Mouse (Mus musculus) liver, embryonic 12.5 days (tissue): ENCODE results near the gene Macrod1. TPM values are rescaled to one million over a fixed set of nuclear protein-coding genes. Genes with fewer than 3 reads are reported as not detected.

ENCODE experiments used
- ATAC-seq: fragments of 200-750 bp; cut with Nextera tagmentation; 2 replicates; pipeline ENCODE4 v1.8.0; 2017; ENCODE audit warnings: moderate number of reproducible peaks, mild to moderate bottlenecking, moderate library complexity
- H3K27ac ChIP-seq: fragments of 300-500 bp; sonication (generic); 2 replicates; pipeline ENCODE4 v1.5.1; 2016; ENCODE audit warnings: mild to moderate bottlenecking
- H3K27me3 ChIP-seq: fragments of 300-500 bp; sonication (generic); replicated peaks from 2 replicates; pipeline ENCODE4 v1.6.1; 2016; ENCODE audit warnings: mild to moderate bottlenecking, moderate library complexity
- H3K36me3 ChIP-seq: fragments of 300-500 bp; sonication (generic); 2 replicates; pipeline ENCODE4 v1.6.1; 2016; ENCODE audit warnings: mild to moderate bottlenecking, moderate library complexity
- H3K4me1 ChIP-seq: fragments of 300-500 bp; sonication (generic); 2 replicates; pipeline ENCODE4 v1.6.1; 2016
- H3K4me2 ChIP-seq: fragments of 300-500 bp; sonication (generic); 2 replicates; pipeline ENCODE4 v1.6.1; 2016; ENCODE audit warnings: mild to moderate bottlenecking, moderate library complexity
- H3K4me3 ChIP-seq: fragments of 300-500 bp; sonication (generic); 2 replicates; pipeline ENCODE4 v1.5.1; 2016; ENCODE audit warnings: mild to moderate bottlenecking, moderate library complexity
- H3K9ac ChIP-seq: fragments of 300-500 bp; sonication (generic); 2 replicates; pipeline ENCODE4 v1.6.1; 2016; ENCODE audit warnings: mild to moderate bottlenecking, moderate library complexity
- H3K9me3 ChIP-seq: fragments of 300-500 bp; sonication (generic); replicated peaks from 2 replicates; pipeline ENCODE4 v1.6.1; 2016; ENCODE audit warnings: mild to moderate bottlenecking, moderate library complexity
- WGBS: fragments of 180-500 bp; shearing (Covaris S2); methylation state at CpG from one replicate; pipeline ENCODE4 v1.1.7; 2016; ENCODE audit not compliant: insufficient replicate concordance; 5-methylcytosine and 5-hydroxymethylcytosine counted together
- polyA plus RNA-seq: library from polyadenylated mRNA; unstranded; fragments of >200 nt; fragmentation: Nextera tagmentation; extraction: Ambion mirVana; gene quantifications from 2 replicates; pipeline ENCODE4 v1.2.1, GENCODE M21; 2016

Gene Macrod1
- polyA plus RNA-seq, 1 experiment from 2014 or later, result 7.6 TPM

- peaks cover 34% of the 10 kb centered on the region for H3K4me1 ChIP-seq
- H3K4me2 ChIP-seq, result no peak overlapping the region
- no peaks in the 10 kb centered on the region for H3K36me3 ChIP-seq
- no peak for ATAC-seq
- H3K9ac ChIP-seq, result no peak overlapping the region
- H3K27ac ChIP-seq, result no peak overlapping the region
- no peaks in the 10 kb centered on the region for H3K9me3 ChIP-seq
- no peak overlapping the region for H3K4me3 ChIP-seq
- peaks cover 9% of the 10 kb centered on the region for H3K27me3 ChIP-seq
- WGBS, result 39% methylated on average over 5 of the region's 5 CpGs
These were observed 53.5 kb downstream of the Macrod1 start for GRCm38 (mm10) chr19:7110097-7110496.

GRCm38 (mm10) chr19:7110875-7111274, 54.3 kb downstream of the Macrod1 start:
- Histone ChIP-seq H3K36me3 (no peaks in the 10 kb centered on the region), H3K9me3 (no peaks in the 10 kb centered on the region), H3K4me2 (no peak overlapping the region), H3K27ac (no peak overlapping the region), H3K9ac (no peak overlapping the region), H3K27me3 (0 out of 2 replicates have a peak, but pooled peaks cover 4% of the 10 kb centered on the region), H3K4me3 (no peak overlapping the region), H3K4me1 (peaks cover 42% of the 10 kb centered on the region)
- no peak for ATAC-seq
- 65% methylated on average over 6 of the region's 6 CpGs for WGBS

- H3K9ac ChIP-seq, result no peak overlapping the region
- no peak for ATAC-seq
- no peak overlapping the region for H3K27ac ChIP-seq
- H3K27me3 ChIP-seq, result 0 out of 2 replicates have a peak, but pooled peaks cover 4% of the 10 kb centered on the region
- H3K4me1 ChIP-seq, result peaks cover 46% of the 10 kb centered on the region
- no peaks in the 10 kb centered on the region for H3K36me3 ChIP-seq
- 78% methylated on average over 6 of the region's 6 CpGs for WGBS
- H3K4me3 ChIP-seq, result no peak overlapping the region
- no peak overlapping the region for H3K4me2 ChIP-seq
- H3K9me3 ChIP-seq, result no peaks in the 10 kb centered on the region
These were observed 54.7 kb downstream of the Macrod1 start for GRCm38 (mm10) chr19:7111309-7111708.

GRCm38 (mm10) chr19:7111710-7112109, 55.1 kb downstream of the Macrod1 start:
- ATAC-seq, result no peak
- Histone ChIP-seq H3K27me3 (0 out of 2 replicates have a peak, but pooled peaks cover 4% of the 10 kb centered on the region), H3K27ac (no peak overlapping the region), H3K4me1 (peaks cover 50% of the 10 kb centered on the region), H3K4me2 (no peak overlapping the region), H3K9me3 (no peaks in the 10 kb centered on the region), H3K36me3 (no peaks in the 10 kb centered on the region), H3K4me3 (no peak overlapping the region), H3K9ac (no peak overlapping the region)
- WGBS, result 74% methylated on average over 4 of the region's 4 CpGs

- 0 out of 2 replicates have a peak, but pooled peaks cover 4% of the 10 kb centered on the region for H3K27me3 ChIP-seq
- WGBS, result 75% methylated on average over 3 of the region's 3 CpGs
- H3K4me3 ChIP-seq, result no peak overlapping the region
- no peak for ATAC-seq
- no peak overlapping the region for H3K27ac ChIP-seq
- no peaks in the 10 kb centered on the region for H3K9me3 ChIP-seq
- no peak overlapping the region for H3K9ac ChIP-seq
- H3K4me2 ChIP-seq, result no peak overlapping the region
- no peaks in the 10 kb centered on the region for H3K36me3 ChIP-seq
- H3K4me1 ChIP-seq, result peaks cover 59% of the 10 kb centered on the region
These were observed 56.0 kb downstream of the Macrod1 start for GRCm38 (mm10) chr19:7112628-7113027.

GRCm38 (mm10) chr19:7113574-7113973, 57.0 kb downstream of the Macrod1 start:
- no peak overlapping the region for H3K4me3 ChIP-seq
- no peak overlapping the region for H3K27ac ChIP-seq
- 66% methylated on average over 14 of the region's 14 CpGs for WGBS
- H3K36me3 ChIP-seq, result no peaks in the 10 kb centered on the region
- 0 out of 2 replicates have a peak, but pooled peaks cover 4% of the 10 kb centered on the region for H3K27me3 ChIP-seq
- no peak overlapping the region for H3K4me2 ChIP-seq
- no peak overlapping the region for H3K9ac ChIP-seq
- no peaks in the 10 kb centered on the region for H3K9me3 ChIP-seq
- ATAC-seq, result no peak
- H3K4me1 ChIP-seq, result peaks cover 69% of the 10 kb centered on the region

- Histone ChIP-seq H3K27ac (peak overlapping the region; percentile 89), H3K27me3 (no peaks in the 10 kb centered on the region), H3K4me2 (peak overlapping the region; percentile 65), H3K4me3 (no peak overlapping the region), H3K9ac (peak overlapping the region; percentile 66; the same call in 1 of the 2 replicates), H3K9me3 (no peaks in the 10 kb centered on the region), H3K4me1 (peaks cover 78% of the 10 kb centered on the region), H3K36me3 (no peaks in the 10 kb centered on the region)
- WGBS, result 69% methylated on average over 4 of the region's 4 CpGs
- ATAC-seq, result no peak
These were observed 59.6 kb downstream of the Macrod1 start for GRCm38 (mm10) chr19:7116038-7116731.

GRCm38 (mm10) chr19:7117141-7117540, 60.5 kb downstream of the Macrod1 start:
- no peaks in the 10 kb centered on the region for H3K9me3 ChIP-seq
- no peaks in the 10 kb centered on the region for H3K36me3 ChIP-seq
- WGBS, result 14% methylated on average over 4 of the region's 4 CpGs
- peak overlapping the region; percentile 23 for H3K4me3 ChIP-seq
- peak overlapping the region; percentile 66 for H3K9ac ChIP-seq
- H3K4me1 ChIP-seq, result peaks cover 84% of the 10 kb centered on the region
- peak; percentile 84 for ATAC-seq
- H3K27me3 ChIP-seq, result no peaks in the 10 kb centered on the region; the same call in 1 of the 2 replicates
- H3K27ac ChIP-seq, result peak overlapping the region; percentile 89
- H3K4me2 ChIP-seq, result peak overlapping the region; percentile 65

- no peaks in the 10 kb centered on the region for H3K9me3 ChIP-seq
These were observed 61.2 kb downstream of the Macrod1 start for GRCm38 (mm10) chr19:7117653-7118307.

GRCm38 (mm10) chr19:7121252-7121651, 64.6 kb downstream of the Macrod1 start:
- H3K9ac ChIP-seq, result no peak overlapping the region
- H3K9me3 ChIP-seq, result no peaks in the 10 kb centered on the region
- no peak overlapping the region for H3K4me3 ChIP-seq
- 0 out of 2 replicates have a peak overlapping the region, but pooled peaks have one; percentile 54 for H3K27ac ChIP-seq
- 63% methylated on average over 11 of the region's 11 CpGs for WGBS
- H3K27me3 ChIP-seq, result peaks cover 19% of the 10 kb centered on the region
- H3K4me1 ChIP-seq, result peaks cover 60% of the 10 kb centered on the region
- no peaks in the 10 kb centered on the region for H3K36me3 ChIP-seq
- no peak overlapping the region for H3K4me2 ChIP-seq
- no peak for ATAC-seq

More at GRCm38 (mm10) chr19:7117653-7118307, 61.2 kb downstream of the Macrod1 start:
- Histone ChIP-seq H3K4me2 (peak overlapping the region; percentile 65), H3K27me3 (no peaks in the 10 kb centered on the region; the same call in 1 of the 2 replicates), H3K4me1 (peaks cover 90% of the 10 kb centered on the region), H3K27ac (peak overlapping the region; percentile 89), H3K9ac (peak overlapping the region; percentile 66), H3K36me3 (no peaks in the 10 kb centered on the region), H3K4me3 (peak overlapping the region; percentile 23)
- peak; percentile 80 for ATAC-seq
- WGBS, result 18% methylated on average over 8 of the region's 8 CpGs

GRCm38 (mm10) chr19:7122277-7122676, 65.7 kb downstream of the Macrod1 start:
- H3K9ac ChIP-seq, result no peak overlapping the region
- no peak overlapping the region for H3K4me3 ChIP-seq
- 48% methylated on average over 4 of the region's 4 CpGs for WGBS
- no peak overlapping the region for H3K27ac ChIP-seq
- peaks cover 59% of the 10 kb centered on the region for H3K4me1 ChIP-seq
- no peak for ATAC-seq
- peaks cover 20% of the 10 kb centered on the region for H3K27me3 ChIP-seq
- no peaks in the 10 kb centered on the region for H3K36me3 ChIP-seq
- H3K9me3 ChIP-seq, result no peaks in the 10 kb centered on the region
- no peak overlapping the region for H3K4me2 ChIP-seq

GRCm38 (mm10) chr19:7122698-7123306, 66.2 kb downstream of the Macrod1 start:
- H3K4me3 ChIP-seq, result no peak overlapping the region
- H3K9me3 ChIP-seq, result no peaks in the 10 kb centered on the region
- no peaks in the 10 kb centered on the region for H3K36me3 ChIP-seq
- no peak for ATAC-seq
- no peak overlapping the region for H3K27ac ChIP-seq
- H3K4me1 ChIP-seq, result peaks cover 55% of the 10 kb centered on the region
- 42% methylated on average over 10 of the region's 10 CpGs for WGBS
- no peak overlapping the region for H3K9ac ChIP-seq
- H3K4me2 ChIP-seq, result no peak overlapping the region
- peaks cover 20% of the 10 kb centered on the region for H3K27me3 ChIP-seq
